Mouse (Mus musculus): ENCODE measurements around the gene Rad51b. TPM values are rescaled to one million over a fixed set of nuclear protein-coding genes. Genes with fewer than 3 reads are reported as not detected.

Rad51b gene
- total RNA-seq, 2 experiments from 2014 or later: 0.36 TPM; not detected in 1

DNA sequence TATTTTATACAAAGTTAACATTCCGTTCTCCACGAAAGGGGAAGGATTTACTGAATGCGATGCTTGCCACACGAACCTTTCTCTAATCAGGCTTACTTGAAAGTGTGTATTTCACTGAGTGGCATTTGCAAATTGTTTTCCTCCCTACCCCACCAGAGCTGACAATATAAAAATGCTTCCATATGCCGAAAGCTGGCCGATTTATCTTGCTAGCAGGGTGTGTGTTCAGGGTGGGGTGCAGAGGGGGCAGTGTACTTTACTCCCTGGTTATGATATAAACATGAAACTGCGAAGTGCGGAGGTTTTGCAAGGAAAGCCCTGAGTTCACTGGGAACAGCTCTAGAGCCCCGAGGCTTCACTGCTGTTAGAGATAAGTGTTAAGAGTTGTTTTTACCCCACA, 87.7 kb downstream of the Rad51b start:
- DNase-seq (ENCODE audit: extremely low spot score in 1 of 2, low spot score in 2 of 2): no peak
- H3K4me3 ChIP-seq: no peak overlapping the region
- intact Hi-C loops (cut with DNase I): no loop called here
- no peak for TF ChIP-seq CTCF (IDR thresholded peaks at IDR 0.05)
- H3K27ac ChIP-seq: no peak overlapping the region

GRCm38 (mm10) chr12:79385199-79385598, 88.1 kb downstream of the Rad51b start:
- no peak for DNase-seq (ENCODE audit: extremely low spot score in 1 of 2, low spot score in 2 of 2)
- no peak for TF ChIP-seq CTCF (IDR thresholded peaks at IDR 0.05)
- intact Hi-C loops (cut with DNase I): no loop called here
- H3K27ac ChIP-seq: no peak overlapping the region
- H3K4me3 ChIP-seq: no peak overlapping the region

GRCm38 (mm10) chr12:79387886-79388285, 90.8 kb downstream of the Rad51b start:
- TF ChIP-seq CTCF (IDR thresholded peaks at IDR 0.05): no peak
- no peak for DNase-seq (ENCODE audit: extremely low spot score in 1 of 2, low spot score in 2 of 2)
- H3K27ac ChIP-seq: no peak overlapping the region
- H3K4me3 ChIP-seq: no peak overlapping the region
- intact Hi-C loops (cut with DNase I): no loop called here

GRCm38 (mm10) chr12:79389251-79389650, 92.2 kb downstream of the Rad51b start:
- intact Hi-C loops (cut with DNase I): no loop called here
- DNase-seq (ENCODE audit: extremely low spot score in 1 of 2, low spot score in 2 of 2): no peak
- no peak overlapping the region for H3K4me3 ChIP-seq
- TF ChIP-seq CTCF (IDR thresholded peaks at IDR 0.05): no peak
- no peak overlapping the region for H3K27ac ChIP-seq

- Histone ChIP-seq H3K27ac (no peak overlapping the region), H3K4me3 (no peak overlapping the region)
- intact Hi-C loops (cut with DNase I): no loop called here
- no peak for TF ChIP-seq CTCF (IDR thresholded peaks at IDR 0.05)
- DNase-seq (ENCODE audit: extremely low spot score in 1 of 2, low spot score in 2 of 2): no peak
These were observed 92.9 kb downstream of the Rad51b start for GRCm38 (mm10) chr12:79389971-79390370.

DNA sequence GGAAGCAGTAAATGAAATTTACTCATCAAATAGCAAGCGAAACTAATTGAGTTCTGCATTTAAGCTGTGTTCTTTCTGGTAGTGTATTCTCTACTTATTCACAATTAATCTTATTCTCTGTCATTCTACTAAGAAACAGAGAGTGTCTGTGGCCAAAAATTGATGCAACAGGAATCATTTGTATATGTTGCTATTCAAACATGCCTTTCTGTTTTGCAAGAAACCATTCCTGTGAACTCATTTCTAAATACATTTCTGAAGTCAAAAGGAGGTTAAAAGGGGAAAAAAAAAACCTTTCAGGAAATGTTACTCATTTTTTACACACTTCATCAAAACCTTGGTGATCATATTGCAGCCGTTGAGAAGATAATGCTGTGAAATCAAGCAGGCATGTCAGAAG, 96.6 kb downstream of the Rad51b start:
- intact Hi-C loops (cut with DNase I): no loop called here
- DNase-seq (ENCODE audit: extremely low spot score in 1 of 2, low spot score in 2 of 2): no peak
- no peak overlapping the region for H3K27ac ChIP-seq
- no peak overlapping the region for H3K4me3 ChIP-seq
- TF ChIP-seq CTCF (IDR thresholded peaks at IDR 0.05): no peak

- no peak for DNase-seq (ENCODE audit: extremely low spot score in 1 of 2, low spot score in 2 of 2)
- Histone ChIP-seq H3K27ac (no peak overlapping the region), H3K4me3 (no peak overlapping the region)
- TF ChIP-seq CTCF (IDR thresholded peaks at IDR 0.05): no peak
- intact Hi-C loops (cut with DNase I): no loop called here
These were observed 106.9 kb downstream of the Rad51b start for GRCm38 (mm10) chr12:79403992-79404391.

- DNase-seq (ENCODE audit: extremely low spot score in 1 of 2, low spot score in 2 of 2): no peak
- TF ChIP-seq CTCF (IDR thresholded peaks at IDR 0.05): no peak
- intact Hi-C loops (cut with DNase I): no loop called here
- H3K27ac ChIP-seq: no peak overlapping the region
- H3K4me3 ChIP-seq: no peak overlapping the region
These were observed 107.4 kb downstream of the Rad51b start for GRCm38 (mm10) chr12:79404494-79404893.

DNA sequence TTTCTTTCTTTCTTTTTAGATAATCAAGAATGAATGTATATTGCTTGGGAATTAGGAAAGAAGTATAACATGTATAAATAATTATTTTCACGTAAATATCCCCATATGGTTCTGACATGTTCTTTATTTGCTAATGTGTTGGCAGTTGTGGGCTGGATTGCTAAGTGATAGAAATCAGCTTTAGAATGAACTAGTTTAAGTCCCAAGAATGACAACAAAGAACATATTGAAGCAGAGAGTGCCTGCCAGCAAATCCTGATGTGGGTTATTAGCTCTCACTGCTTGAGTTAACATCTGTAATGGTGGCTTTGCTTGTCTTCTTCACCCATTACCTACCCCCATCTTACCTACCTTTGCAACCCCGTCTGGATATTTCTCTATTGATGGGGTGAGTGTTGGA, 111.6 kb downstream of the Rad51b start:
- Histone ChIP-seq H3K27ac (no peak overlapping the region), H3K4me3 (no peak overlapping the region)
- DNase-seq (ENCODE audit: extremely low spot score in 1 of 2, low spot score in 2 of 2): no peak
- TF ChIP-seq CTCF (IDR thresholded peaks at IDR 0.05): no peak
- intact Hi-C loops (cut with DNase I): no loop called here

DNA sequence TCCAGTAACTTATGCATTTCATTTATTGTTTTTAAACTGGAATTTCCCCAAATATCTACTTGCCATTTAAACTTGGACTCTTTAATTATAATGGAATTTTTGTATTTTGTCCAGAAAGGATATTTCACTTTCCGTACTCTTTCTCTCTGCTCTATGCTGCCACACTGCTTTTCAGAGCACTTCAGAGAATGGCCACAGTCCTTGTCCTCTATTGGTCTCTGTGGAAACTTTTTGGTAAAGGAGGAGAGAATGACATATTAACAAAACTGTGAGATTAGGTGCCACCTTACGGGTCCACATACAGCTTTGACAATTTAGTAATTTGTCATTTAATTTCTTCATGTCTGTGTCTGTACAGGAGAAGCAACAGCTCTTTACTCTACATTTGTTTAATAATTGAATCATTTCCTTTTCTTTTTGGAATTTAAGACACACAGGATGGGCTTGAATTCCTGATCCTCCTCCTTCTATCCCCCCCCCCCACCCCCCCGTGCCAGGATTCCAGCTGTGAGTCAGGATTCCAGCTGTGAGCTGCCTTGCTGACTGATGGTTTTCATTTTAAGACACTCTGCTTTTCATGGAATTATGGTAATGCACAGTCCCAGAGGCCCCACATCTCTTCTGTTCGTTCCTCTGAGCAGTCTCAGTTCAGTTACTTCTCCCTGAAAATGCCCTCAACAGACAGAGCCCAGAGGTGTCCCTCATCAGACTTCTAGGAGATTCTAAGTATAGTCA, 112.2 kb downstream of the Rad51b start:
- DNase-seq (ENCODE audit: extremely low spot score in 1 of 2, low spot score in 2 of 2): no peak
- H3K4me3 ChIP-seq: no peak overlapping the region
- no peak for TF ChIP-seq CTCF (IDR thresholded peaks at IDR 0.05)
- intact Hi-C loops (cut with DNase I): no loop called here
- H3K27ac ChIP-seq: no peak overlapping the region

GRCm38 (mm10) chr12:79412894-79413507, 115.9 kb downstream of the Rad51b start:
- H3K4me3 ChIP-seq: no peak overlapping the region
- no peak for DNase-seq (ENCODE audit: extremely low spot score in 1 of 2, low spot score in 2 of 2)
- no peak for TF ChIP-seq CTCF (IDR thresholded peaks at IDR 0.05)
- intact Hi-C loops (cut with DNase I): no loop called here
- no peak overlapping the region for H3K27ac ChIP-seq

GRCm38 (mm10) chr12:79417360-79417759, 120.3 kb downstream of the Rad51b start:
- DNase-seq (ENCODE audit: extremely low spot score in 1 of 2, low spot score in 2 of 2): no peak
- no peak overlapping the region for H3K27ac ChIP-seq
- intact Hi-C loops (cut with DNase I): no loop called here
- TF ChIP-seq CTCF (IDR thresholded peaks at IDR 0.05): no peak
- no peak overlapping the region for H3K4me3 ChIP-seq

DNA sequence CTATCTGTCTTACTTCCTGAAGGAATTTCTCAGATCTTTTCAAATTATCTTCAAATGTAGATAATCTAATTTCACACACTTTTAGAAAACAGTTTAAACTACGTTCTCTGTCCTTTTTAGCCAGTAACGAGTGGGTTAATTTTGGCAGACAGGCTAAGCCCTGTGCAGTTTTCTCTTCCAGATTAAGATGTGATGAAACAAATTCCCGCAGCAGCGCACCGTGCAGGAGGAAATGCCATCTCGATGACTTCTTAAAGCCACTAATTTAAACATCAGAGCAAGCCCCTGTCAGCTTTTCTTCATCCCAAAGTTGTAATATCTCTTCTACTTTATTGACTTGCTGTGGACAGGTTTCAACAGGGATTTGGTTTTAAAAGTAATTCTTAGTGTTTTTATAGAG, 123.5 kb downstream of the Rad51b start:
- no peak for DNase-seq (ENCODE audit: extremely low spot score in 1 of 2, low spot score in 2 of 2)
- H3K27ac ChIP-seq: no peak overlapping the region
- no peak overlapping the region for H3K4me3 ChIP-seq
- TF ChIP-seq CTCF (IDR thresholded peaks at IDR 0.05): no peak
- intact Hi-C loops (cut with DNase I): no loop called here

All from left cerebral cortex, adult 2 months (tissue).